Mouse (Mus musculus) retina, postnatal 7 days (tissue): ENCODE results near the gene Phactr2.

Experiments used
- DNase-seq: peaks from one replicate; pipeline ENCODE4 v3.0.0-alpha.2; 2012; ENCODE audit warnings: low read depth, low spot score

The Phactr2 gene

GRCm38 (mm10) chr10:13168461-13168860 lies 305.8 kb downstream of the Phactr2 start:
- DNase-seq: no peak

- no peak for DNase-seq
Observed at GRCm38 (mm10) chr10:13162031-13162430, 312.2 kb downstream of the Phactr2 start.

- DNase-seq: no peak
Observed at GRCm38 (mm10) chr10:13160913-13161312, 313.3 kb downstream of the Phactr2 start.
